Comparison of ENCODE assay signal across 16 mouse cellular contexts in genomic region chr2:102831547-102831946, GRCm38 (mm10).
"Had no signal": no experiment of that assay in that cellular context is flagged by ENCODE, and none has a peak within 500 bp of the region (broad histone marks: within the 10 kb centered on the region; RNA-seq: fewer than 3 reads in every experiment).

No protein-coding gene starts in this region.

- DNase-seq: kidney, adult 18-20 months; kidney, postnatal 36 days; layer of hippocampus, adult 9-11 months; layer of hippocampus, postnatal 36 days; lung, embryonic 14.5 days; lung, postnatal 10 days; right cerebral cortex, postnatal 4 days; spleen, adult 18-20 months; thymus, adult 18-20 months; thymus, postnatal 14 days had no signal

- H3K4me2 ChIP-seq: limb, embryonic 15.5 days; liver, embryonic 12.5 days; lung, embryonic 14.5 days; midbrain, embryonic 13.5 days; neural tube, embryonic 15.5 days had no signal

- H3K4me1 ChIP-seq: limb, embryonic 15.5 days; liver, embryonic 12.5 days; megakaryocyte, embryonic 14.5 days; midbrain, embryonic 13.5 days; neural tube, embryonic 15.5 days had no signal

- H3K27me3 ChIP-seq: limb, embryonic 15.5 days; liver, embryonic 12.5 days; megakaryocyte, embryonic 14.5 days; midbrain, embryonic 13.5 days; neural tube, embryonic 15.5 days had no signal

- H3K9ac ChIP-seq: limb, embryonic 15.5 days; liver, embryonic 12.5 days; lung, embryonic 14.5 days; midbrain, embryonic 13.5 days; neural tube, embryonic 15.5 days had no signal

- H3K27ac ChIP-seq: limb, embryonic 15.5 days; liver, embryonic 12.5 days; macrophage; midbrain, embryonic 13.5 days; neural tube, embryonic 15.5 days had no signal

- ATAC-seq: liver, embryonic 12.5 days; midbrain, embryonic 13.5 days had no signal

- H3K4me3 ChIP-seq: limb, embryonic 15.5 days; liver, embryonic 12.5 days; megakaryocyte, embryonic 14.5 days; midbrain, embryonic 13.5 days; neural tube, embryonic 15.5 days had no signal

- H3K9me3 ChIP-seq: limb, embryonic 15.5 days; liver, embryonic 12.5 days; megakaryocyte, embryonic 14.5 days; midbrain, embryonic 13.5 days; neural tube, embryonic 15.5 days had no signal

- H3K36me3 ChIP-seq: limb, embryonic 15.5 days; midbrain, embryonic 13.5 days; neural tube, embryonic 15.5 days had no signal
